Mouse (Mus musculus) testis, adult 2 months (tissue): ENCODE data around the gene Pilra.
"Not testable (repeated sequence)": the region's sequence is repeated elsewhere in the genome, so short reads cannot be mapped to it uniquely, and the experiment has no call there.

Experiments used
- CTCF ChIP-seq: fragments of 200-500 bp; IDR thresholded peaks from 2 replicates; pipeline ENCODE4 v1.5.1; 2012; ENCODE audit warnings: low read depth, mild to moderate bottlenecking, inconsistent platforms, low read length, moderate library complexity; ENCODE audit not compliant: control insufficient read depth, insufficient read depth, insufficient replicate concordance
- POLR2A ChIP-seq: fragments of 200-500 bp; IDR thresholded peaks from 2 replicates; pipeline ENCODE4 v1.6.1; 2012; ENCODE audit warnings: low read depth, mild to moderate bottlenecking, inconsistent platforms, low read length, moderate library complexity; ENCODE audit not compliant: control insufficient read depth

- not testable (repeated sequence) for TF ChIP-seq POLR2A, CTCF
Observed at GRCm38 (mm10) chr5:137871644-137872380, 35.7 kb upstream of the Pilra start, which contains the start of gene Pilrb2.
